Mouse (Mus musculus): ENCODE data around the gene Krt31.

The Krt31 gene

DNA sequence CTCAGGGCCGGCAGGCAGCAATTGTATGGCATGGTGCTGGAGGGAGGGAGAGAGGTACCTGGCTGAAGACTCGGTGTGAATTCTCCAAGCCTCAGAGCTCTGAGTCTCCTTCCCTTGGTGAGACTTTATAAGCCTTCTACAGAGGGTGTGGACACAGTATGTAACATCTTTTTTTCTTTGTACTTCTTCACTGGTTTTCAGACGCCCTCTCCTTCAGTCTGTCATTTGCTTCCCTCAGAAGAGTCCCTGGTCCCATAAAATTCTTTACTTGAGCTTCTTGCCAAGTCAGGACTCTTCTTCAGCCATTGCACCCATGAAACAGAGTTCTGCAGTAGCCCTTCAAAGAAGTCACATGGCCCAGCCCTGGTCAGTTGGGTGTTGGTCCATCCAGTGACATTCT, at the start of gene Krt31:
Gene Krt31, minus strand, starts transcription at position 101 of the 400 bp plus-strand sequence.
- no peak for DNase-seq

DNA sequence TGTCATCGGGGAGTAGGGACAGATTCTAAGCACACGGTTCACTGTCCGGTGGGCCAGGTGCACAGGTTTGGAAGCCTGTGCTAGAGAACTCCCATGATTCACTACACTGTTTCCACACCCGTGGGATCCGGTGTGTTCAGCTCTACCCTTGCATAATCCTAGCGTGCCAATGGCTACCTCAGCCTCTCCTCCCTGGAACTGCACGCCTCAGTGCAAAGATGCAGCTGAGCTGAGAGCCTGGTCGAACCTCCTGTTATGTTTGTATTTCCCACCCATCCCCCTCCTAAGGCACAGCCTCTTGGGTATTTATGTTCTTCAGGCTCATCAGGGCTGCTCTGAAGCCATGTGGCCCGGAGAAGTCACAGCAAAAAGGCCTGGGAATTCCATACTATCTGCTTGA, 47.5 kb upstream of the Krt31 start:
- no peak for DNase-seq

DNA sequence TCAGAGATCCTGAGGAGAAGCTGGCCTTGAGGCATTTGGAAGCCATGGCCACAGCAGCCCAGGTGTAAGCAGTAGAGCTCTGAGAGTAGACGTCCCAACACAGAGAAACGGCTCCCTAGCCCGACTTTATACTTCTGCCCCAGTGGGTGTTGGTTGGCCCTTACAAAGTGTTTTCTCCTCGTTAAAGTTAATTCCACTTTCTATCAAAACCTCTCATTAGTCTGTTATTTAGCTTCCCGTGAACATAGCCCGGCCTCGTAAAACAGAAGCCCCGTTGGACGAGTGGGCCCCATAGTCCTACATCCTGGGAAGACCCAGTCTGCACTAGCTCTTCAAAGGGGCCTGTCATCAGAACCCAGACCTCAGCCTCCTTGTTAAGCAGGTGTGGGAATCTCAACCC, 45.8 kb upstream of the Krt31 start, which contains the start of gene Krt35:
Gene Krt35, minus strand, starts transcription at position 101 of the 400 bp plus-strand sequence.
- DNase-seq, result no peak

GRCm38 (mm10) chr11:100088378-100089025, 38.2 kb upstream of the Krt31 start:
- DNase-seq, result no peak

DNA sequence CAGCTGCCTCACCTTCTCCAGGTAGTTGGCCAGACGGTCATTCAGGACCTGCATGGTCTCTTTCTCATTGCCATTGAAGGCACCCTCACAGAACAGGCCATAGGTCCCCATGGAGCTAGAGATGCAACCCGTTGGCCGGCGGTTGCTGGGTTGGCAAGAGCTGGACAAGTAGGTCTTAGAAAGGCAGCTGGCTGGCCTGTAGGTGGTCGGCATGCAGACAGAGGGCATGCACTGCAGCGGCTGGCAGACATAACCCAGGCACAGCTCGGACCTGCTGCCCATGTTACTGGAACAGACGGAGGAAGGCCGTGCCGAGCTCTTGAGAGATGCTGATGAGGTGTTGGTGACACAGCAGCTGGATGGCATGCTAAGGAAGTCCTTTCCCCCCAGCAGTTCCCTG, 37.5 kb upstream of the Krt31 start, which contains the start of gene Krt32:
Gene Krt32, minus strand, starts transcription at position 366 of the 400 bp plus-strand sequence.
- DNase-seq, result no peak

GRCm38 (mm10) chr11:100073873-100074272, 23.5 kb upstream of the Krt31 start:
- no peak for DNase-seq

GRCm38 (mm10) chr11:100067293-100068036, 17.1 kb upstream of the Krt31 start:
- no peak for DNase-seq

- no peak for DNase-seq
Measured at GRCm38 (mm10) chr11:100066236-100067010, 16.1 kb upstream of the Krt31 start.

GRCm38 (mm10) chr11:100058875-100059274, 8.5 kb upstream of the Krt31 start:
- no peak for DNase-seq

- DNase-seq, result no peak
Measured at GRCm38 (mm10) chr11:100055686-100056655, 5.6 kb upstream of the Krt31 start.

DNA sequence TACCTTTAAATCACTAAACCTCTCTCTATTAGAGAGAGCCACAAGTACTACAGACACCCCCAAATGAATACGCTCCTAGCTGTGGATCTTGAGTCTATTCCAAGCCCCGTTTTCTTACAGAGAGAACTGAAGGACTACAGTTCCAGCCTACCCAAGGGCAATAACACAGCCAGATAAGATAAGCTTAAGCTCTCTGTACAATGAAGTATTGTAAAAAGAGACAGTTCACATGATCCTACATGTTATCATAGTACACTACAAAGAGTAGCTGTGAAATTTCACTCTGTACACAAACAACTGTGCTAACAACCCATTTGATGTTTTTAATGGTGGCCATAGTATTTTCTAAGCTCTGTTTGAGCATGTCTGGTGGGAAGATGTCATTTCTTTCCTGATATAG, 3.2 kb downstream of the Krt31 start:
- DNase-seq, result no peak

DNA sequence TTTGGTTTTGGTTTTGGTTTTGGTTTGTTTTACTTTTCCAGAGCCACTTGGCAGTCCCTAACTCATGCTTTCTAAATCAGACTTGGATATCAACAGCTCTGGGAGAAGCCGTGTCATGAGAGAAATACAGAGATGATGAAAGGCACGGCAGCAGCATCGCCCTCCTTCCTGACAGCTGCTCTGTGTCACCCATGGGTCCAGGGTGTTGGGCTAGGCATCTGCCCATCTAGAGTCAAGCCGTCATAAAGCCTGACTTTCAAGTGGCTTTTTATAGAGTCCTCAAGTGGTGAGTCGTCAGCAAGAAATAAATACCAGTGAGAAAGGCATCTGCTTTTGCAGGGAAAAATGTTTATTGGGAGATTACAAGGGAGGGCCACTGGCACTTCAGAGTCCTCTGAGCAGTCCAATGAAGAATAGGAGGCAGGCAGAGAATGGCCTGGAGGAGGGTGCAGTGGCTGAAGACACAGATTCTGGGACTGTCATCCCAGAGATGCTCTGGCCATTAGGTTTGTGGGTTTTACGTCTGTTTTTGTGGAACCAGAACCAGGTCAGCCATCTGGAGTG, 4.0 kb downstream of the Krt31 start:
- DNase-seq, result no peak

DNA sequence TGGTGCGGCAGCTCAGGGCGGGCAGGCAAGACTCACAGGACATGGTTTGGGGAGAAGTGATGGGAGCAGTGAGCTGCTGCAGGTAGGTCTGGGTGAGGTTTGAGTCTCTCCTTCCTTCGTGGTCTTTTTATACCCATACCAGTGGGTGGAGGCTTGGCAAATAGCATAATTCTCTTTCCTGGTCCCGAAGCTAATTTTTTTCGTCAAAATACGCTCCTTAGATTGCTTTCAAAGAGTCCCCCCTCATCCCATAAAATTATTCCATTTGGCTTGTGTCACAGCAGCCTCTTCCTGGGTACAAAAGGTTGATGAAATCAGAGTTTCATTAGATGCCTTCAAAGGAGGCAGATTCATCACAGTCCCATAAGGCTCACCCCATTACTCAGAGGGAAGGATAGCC, 8.9 kb downstream of the Krt31 start, which contains the start of gene Krt34:
Gene Krt34, minus strand, starts transcription at position 101 of the 400 bp plus-strand sequence.
- no peak for DNase-seq

DNA sequence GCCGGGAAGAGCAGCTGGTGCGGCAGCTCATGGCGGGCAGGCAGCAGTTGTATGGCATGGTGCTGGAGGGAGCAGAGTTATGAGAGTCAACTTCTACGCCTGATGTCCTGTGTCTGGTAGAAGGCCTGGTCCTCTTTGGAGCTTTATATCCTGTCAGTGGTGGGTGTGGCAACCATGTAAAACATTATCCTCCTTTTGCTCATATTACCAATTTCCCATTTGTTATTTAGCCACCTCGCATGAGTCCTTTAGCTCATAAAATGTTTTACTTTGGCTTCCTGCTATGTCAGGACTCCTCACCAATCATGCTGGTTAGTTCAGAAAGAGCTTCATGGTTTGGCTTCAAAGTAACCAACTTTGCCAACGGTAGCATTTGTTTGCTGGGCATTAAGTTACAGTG, 20.6 kb downstream of the Krt31 start, which contains the start of gene Krt33b:
Gene Krt33b, minus strand, starts transcription at position 101 of the 400 bp plus-strand sequence.
- no peak for DNase-seq

- no peak for DNase-seq
Measured at GRCm38 (mm10) chr11:100021438-100021837, 28.9 kb downstream of the Krt31 start.

- DNase-seq, result no peak
Measured at GRCm38 (mm10) chr11:100019466-100019865, 30.9 kb downstream of the Krt31 start.

DNA sequence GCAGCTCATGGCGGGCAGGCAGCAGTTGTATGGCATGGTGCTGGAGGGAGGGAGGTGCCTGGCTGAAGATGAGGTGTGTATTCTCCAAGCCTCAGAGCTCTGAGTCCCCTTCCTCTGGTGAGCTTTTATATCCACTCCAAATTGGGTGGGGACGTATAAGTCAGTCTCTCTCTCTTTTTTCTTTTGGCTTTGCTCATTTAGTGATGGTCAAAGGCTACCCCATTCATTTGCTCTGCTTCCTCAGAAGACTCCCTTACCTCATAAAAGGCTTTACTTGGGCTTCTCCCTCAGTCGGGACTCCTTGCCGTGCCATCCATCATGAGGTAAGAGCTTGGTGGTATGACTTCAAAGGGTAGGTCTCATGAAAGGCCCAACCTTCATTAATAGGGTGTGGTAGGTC, 34.2 kb downstream of the Krt31 start, which contains the start of gene Krt33a:
Gene Krt33a, minus strand, starts transcription at position 101 of the 400 bp plus-strand sequence.
- no peak for DNase-seq

DNA sequence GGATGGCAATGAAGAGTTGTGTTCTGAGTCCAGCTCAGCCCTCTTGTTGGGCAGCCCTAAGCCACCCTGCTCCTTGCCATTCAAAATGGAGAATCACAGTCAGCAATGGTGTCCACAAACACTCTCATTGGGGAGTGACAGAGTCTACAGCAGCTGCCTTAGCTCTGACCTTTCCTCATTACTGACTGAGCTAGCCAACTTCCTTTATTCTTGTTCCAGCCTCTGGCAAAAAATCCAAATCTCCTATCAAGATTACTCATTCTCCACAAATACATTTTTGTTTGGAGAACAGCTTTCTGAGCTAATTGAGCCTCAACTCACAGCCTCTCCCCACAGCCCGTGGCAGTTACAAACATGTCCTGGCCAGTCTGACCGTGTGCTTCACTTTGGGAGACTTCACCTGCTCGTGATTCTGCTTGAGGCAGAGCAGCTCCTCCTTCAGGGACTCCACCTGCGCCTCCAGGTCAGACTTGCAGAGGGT, 36.6 kb downstream of the Krt31 start:
- no peak for DNase-seq

DNA sequence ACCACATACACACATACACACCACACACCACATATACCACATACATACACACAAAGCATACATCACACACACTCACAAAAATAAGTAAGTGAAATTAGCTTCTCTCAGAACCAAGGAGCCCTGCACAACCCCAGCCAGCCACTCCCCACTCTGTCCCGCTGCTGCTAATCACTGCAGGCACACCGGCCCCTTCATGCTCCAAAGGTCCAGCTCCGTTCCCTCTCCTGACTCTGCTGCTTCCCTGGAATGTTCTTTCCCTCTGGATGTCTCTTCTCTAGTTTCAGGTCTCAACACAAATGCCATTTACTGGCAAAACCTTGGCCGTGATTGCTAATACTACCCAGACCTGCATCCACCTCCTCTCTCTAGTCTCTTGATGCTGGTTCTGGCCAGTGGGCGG, 39.7 kb downstream of the Krt31 start:
- DNase-seq, result no peak

DNA sequence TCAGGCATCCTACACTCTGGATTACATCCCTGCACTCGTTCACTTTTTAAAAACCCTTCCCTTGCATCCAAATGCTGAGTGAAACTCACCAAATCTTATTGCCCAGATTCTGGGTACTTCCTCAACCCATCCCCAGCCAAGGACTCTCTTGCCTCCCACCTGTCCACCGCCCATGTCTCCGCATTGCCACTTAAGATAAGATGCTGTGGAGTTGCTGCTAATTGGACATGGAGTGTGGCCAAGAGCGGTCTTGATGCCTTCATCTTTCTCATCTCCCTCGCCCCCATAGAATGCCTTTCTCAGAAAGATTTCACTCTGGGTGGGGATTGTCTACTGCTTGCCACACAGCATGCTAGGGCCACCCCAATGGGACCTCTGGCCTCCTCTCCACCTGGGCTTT, 42.0 kb downstream of the Krt31 start:
- no peak for DNase-seq

DNA sequence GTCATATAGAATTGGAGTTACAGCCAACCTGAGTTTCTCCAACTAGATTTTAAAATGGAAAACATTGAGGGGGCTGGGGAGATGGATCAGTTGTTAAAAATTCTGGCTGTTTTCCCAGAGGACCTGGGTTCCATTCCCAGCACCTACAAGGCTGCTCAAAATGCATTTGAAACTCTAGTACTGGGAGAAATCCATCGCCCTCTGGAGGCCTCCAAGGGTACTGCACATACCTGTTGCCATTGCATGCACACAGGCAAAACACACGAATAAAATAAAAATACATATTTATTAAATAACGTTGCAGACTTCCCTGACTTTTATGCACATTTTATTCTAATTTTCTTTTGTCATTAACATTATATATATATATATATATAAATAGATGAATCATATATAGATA, 43.7 kb downstream of the Krt31 start:
- DNase-seq, result no peak

- DNase-seq, result no peak
Measured at GRCm38 (mm10) chr11:100005905-100006304, 44.4 kb downstream of the Krt31 start.

All from right cerebral cortex, postnatal 4 days (tissue).